Mouse (Mus musculus): Measurements from ENCODE around the gene Gm44805.

GRCm38 (mm10) chr7:19716055-19716682 lies 34.9 kb upstream of the Gm44805 start:
- TF ChIP-seq GATA1 (IDR thresholded peaks at IDR 0.05; ENCODE audit: borderline replicate concordance, low read length) = no peak
- no peak for TF ChIP-seq FLI1 (IDR thresholded peaks at IDR 0.05; ENCODE audit: low read length)

Measured in megakaryocyte, embryonic 14.5 days (primary cell).